Mouse (Mus musculus) layer of hippocampus, postnatal 10 days (tissue): Measurements from ENCODE around the gene Plin5. TPM values are rescaled to one million over a fixed set of nuclear protein-coding genes. Genes with fewer than 3 reads are reported as not detected.

ENCODE experiments used
- DNase-seq, 2 experiments: peaks; one replicate each; pipeline ENCODE4 v3.0.0; 2021; ENCODE audit warnings: low spot score in 2 of 2
- long read RNA-seq: library from polyadenylated mRNA; stranded (forward); transcript quantifications from one replicate; pipeline ENCODE4 v2.0.0, GENCODE M21; 2023
- total RNA-seq, 2 experiments: library from RNA; stranded (reverse); gene quantifications; 2 replicates each; pipeline ENCODE4 v1.2.3; 2021

Gene Plin5
- 1 to 10 TPM; 1.0 to 1.7 TPM for total RNA-seq
- long read RNA-seq, transcript Plin5-201 (9 exons, 1,986 nt), result major isoform, 5 of 6 reads
- long read RNA-seq, partial matches to known transcripts, result 1 of 6 reads
- long read RNA-seq, other reads (novel, unspliced or antisense), result 0 of 6 reads

GRCm38 (mm10) chr17:56117251-56117710, at the start of gene Plin5:
Gene Plin5, minus strand, starts transcription at chr17:56117596.
- DNase-seq, result peak; percentile 49 to 68

GRCm38 (mm10) chr17:56165671-56166070, 48.3 kb upstream of the Plin5 start:
- no peak for DNase-seq

DNA sequence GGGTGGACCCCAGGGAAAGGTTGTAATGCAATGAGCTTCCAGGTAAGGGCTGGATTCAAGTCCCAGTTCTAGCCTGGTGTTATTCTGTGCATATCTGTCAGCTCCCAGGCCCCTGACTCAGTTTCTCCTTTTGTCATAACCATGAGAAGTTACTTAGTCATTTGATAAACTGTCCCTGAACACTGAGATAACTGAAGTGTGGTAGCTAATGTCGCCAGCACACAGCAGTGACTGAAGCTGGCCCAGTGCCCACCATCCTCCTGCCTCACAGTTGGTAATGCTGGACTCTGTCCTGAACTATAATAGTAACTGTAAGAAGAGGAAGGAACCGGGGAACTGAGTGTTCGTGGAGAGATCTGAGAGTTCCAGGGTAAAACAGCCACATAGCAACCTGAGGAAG, 47.1 kb upstream of the Plin5 start:
- DNase-seq, result no peak

DNA sequence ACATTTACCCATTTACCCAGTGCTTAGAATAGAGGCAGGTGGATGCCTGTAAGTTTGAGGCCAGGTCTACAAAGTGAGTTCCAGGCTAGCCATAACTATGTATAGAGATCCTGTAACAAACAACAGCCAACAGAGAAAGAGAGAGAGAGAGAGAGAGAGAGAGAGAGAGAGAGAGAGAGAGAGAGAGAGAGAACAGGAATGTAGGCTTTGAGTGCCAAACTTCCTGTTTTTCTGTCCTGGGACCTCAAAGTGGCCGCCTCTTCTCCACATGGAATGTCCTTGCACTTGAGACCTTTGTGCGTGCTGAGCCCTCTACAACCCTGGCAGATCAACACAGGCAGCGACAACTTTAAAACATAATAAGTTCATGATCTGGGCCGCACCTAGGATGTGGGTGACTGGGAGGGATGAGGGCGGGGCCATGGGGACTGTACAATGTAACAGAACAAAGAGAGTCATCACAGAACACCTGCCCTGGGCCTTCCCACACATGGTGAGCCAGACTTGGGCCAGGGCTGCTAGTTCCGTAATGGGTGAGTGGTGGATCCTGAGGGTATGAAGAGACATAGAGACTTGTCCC, 46.2 kb upstream of the Plin5 start:
- no peak for DNase-seq

GRCm38 (mm10) chr17:56162231-56162774, 44.9 kb upstream of the Plin5 start, which contains the start of gene Tnfaip8l1:
Gene Tnfaip8l1, plus strand, starts transcription at chr17:56162477.
- DNase-seq, result peak; percentile 93 to 95

DNA sequence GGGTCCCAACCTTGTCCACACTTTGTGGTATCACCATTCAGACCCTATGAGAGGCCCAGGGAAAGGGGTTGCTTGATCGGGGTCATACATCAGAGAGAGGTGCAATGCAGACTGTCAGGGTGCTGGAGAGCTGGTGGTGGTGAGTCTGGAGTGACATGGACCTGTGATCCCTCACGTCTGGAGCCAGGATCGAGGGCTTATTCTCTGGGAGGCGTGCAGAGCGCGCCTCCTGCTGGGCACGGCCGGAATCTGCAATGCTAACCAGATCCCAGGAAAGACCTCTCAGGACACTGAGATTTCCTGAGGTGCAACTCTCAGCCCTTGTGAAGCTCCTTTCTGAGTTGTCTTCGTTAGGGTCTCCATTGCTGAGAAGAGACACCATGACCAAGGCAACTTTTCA, 42.3 kb upstream of the Plin5 start:
- peak; percentile 67 to 70 for DNase-seq

DNA sequence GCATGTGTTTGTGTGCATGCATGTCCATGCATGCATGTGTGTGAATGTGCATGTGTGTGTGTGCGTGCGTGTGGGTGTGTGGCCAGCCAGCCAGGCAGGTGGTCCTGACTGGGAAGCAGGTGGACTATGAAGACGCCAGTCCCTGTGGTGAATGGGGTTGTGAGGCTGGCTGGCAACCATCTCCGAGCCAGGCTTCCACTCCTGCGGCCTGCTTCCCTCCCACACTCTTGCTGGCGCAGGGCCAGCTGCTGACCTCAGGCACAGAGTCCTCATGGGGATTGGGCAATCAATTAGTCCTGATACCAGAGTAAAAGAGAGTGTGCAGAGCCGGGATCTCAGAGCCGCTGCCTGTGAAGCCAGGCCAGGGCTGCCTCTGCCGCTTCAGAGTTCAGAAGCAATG, 36.2 kb upstream of the Plin5 start:
- peak in 1 of 2 experiments; percentile 53 for DNase-seq

GRCm38 (mm10) chr17:56149897-56150296, 32.5 kb upstream of the Plin5 start:
- no peak for DNase-seq

DNA sequence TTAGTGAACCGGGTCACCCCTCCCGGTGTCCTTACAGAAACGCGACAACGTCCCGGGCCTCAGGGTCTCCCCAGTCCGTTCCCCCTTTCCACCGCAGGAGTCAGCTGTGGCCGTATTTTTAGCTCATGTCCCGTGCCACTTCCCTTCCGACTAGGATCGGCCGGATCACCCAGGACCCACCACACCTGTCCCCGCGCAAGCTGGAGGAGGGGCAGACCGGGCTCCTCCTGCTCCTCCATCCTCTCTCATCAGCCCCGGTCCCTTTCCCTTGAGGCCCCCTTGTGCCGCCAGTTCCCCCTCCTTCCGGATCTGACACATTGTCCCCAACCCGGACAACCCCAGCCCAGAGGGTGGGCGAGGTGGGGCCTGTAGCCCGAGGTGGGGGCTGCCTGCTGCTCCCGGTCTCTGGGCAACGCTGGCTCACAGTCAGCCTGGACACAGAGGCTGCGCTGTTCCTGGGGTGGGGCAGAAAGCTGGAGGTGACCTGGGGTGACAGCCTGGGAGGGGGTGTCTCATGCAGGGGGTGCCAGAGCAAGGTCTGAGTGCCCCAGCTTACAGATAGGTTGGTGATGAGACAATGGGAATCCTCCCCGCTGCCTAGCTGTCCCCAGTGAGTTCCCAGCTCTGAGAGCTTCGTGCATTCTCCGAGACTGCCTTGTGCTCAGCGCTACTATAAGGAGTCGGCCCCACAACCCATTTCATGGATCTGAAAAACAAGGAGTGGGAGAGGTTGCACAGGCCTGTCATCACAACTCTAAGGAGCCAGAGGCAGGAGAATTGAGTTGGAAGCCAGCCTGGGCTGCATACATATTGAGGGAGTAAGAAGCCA, 31.6 kb upstream of the Plin5 start:
- DNase-seq, result no peak

- DNase-seq, result no peak
Observed at GRCm38 (mm10) chr17:56148280-56148679, 30.9 kb upstream of the Plin5 start.

DNA sequence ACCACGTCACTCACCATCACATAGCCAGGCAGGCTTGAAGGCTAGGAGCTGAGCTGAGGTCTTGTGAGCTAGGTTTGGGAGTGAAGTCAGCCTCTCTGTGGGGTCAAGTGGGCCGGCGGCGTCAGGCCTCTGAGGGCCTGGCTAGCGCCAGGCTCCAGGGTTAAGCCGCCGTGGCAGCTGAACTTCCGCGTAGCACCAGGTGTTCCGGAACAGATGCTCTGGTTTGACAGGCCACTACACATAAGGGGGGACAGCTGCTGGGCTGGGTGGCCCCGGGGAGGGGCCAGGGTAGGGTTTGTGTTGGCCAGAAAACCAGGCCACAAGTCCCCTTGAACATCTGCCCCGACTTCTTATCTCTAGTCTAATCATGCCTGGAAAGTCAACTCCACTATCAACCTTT, 30.0 kb upstream of the Plin5 start:
- DNase-seq, result no peak

DNA sequence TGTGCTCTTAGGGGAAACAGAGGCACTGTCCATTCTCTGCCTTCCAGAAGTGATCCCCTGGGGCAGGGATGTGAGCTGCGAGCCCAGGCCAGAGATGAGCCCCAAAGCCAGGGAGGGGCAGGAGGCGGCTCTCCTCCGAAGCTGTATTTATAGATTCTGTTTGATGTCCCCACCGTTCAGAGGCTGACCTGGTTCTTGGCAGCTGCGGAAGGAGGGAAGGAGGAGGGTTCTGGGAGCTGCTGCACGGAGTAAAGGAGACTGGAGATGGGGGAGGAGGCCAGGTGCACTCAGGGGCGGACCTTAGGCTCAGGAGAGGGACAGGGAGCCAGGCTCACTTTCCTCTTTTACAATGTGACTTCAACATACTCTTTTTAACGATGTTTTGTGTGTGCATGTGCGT, 28.7 kb upstream of the Plin5 start:
- DNase-seq, result no peak

DNA sequence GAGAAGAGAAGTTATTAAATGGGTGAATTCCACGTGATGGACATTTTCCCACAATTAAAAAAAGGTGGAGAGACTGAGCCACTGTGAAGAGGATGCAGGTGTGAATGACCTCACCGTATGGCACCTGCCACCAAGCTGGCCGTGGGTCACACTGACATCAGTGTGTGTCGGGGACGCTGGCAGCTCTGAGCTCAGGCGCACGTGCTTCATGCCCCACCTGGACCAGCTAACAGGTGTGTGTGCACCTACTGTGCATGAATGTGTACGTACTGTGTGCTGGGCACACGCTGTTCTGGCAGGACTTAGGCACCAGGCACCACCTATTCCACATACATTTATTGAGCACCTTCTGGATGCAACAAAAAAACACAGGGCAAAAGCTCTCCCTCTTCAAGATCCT, 27.1 kb upstream of the Plin5 start:
- no peak for DNase-seq

GRCm38 (mm10) chr17:56141702-56142605, 24.6 kb upstream of the Plin5 start:
- DNase-seq, result peak; percentile 72 to 76

GRCm38 (mm10) chr17:56139858-56140595, 22.6 kb upstream of the Plin5 start, which contains the start of gene Sema6b:
Gene Sema6b, minus strand, starts transcription at chr17:56140343.
- DNase-seq, result peak; percentile 87 to 90

DNA sequence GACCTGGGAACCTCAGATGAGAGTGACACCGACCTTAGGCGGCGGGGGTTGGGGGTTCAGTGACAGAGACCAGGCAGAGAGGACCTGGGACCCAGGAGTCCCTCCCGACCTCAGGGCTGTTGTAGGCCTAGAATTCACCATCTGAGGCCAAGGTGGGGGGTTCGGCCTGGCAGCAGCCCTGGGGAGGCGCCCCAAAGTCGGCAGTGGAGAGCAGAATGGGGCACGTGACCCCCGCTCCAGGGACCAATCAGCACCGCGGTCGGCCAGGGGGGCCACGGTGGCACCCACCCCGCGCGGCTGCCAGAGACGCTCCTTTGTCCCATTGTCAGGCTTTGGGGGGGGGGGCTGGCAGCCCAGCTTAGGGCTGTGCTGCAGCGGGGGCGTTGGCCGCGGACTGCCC, 22.0 kb upstream of the Plin5 start:
- DNase-seq, result peak; percentile 50 to 64

DNA sequence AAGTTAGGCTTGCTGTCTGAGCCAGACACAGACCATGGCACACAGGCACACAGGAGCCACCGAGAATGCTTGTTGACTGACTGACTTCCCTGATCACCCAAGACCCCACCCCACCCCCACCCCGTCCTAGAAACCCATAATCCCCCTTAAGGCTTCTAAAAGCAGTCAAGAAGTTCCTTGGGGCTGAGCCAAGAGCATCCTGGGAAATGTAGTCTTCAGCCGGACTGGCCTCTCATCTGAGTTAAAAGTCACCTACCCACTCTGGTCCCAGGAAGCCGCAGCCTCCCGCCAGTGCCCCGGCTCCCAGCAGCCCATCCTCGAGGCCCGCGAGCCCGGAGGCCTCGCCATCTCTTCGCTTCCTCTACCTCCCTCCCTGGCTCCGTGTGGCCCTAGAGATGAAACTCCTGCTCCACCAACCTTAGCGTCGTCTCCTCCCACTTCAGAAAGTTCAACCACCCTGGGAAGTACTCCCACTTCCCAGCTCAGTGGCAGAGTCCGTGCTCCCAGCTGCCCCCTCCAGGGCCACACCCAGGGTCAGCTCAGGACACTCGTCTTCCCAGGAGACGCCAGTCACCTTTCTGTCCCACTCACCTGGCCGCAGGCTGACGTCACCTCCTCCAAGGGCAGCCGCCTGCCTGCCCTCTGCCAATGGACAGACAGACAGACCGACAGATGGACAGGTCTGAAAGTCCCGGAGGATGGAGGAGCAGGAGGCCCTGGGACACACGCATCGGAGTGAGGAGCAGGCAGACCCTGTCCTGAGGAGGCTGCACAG, 20.6 kb upstream of the Plin5 start:
- DNase-seq, result no peak

- no peak for DNase-seq
Observed at GRCm38 (mm10) chr17:56136558-56136957, 19.2 kb upstream of the Plin5 start.

- peak; percentile 64 to 75 for DNase-seq
Observed at GRCm38 (mm10) chr17:56134463-56134971, 17.1 kb upstream of the Plin5 start.
